Mouse (Mus musculus) liver, adult 10 weeks (tissue): Measurements from ENCODE around the gene Hcfc1r1. TPM values are rescaled to one million over a fixed set of nuclear protein-coding genes. Genes with fewer than 3 reads are reported as not detected.

ENCODE experiments used
- polyA plus RNA-seq: library from polyadenylated mRNA; stranded (reverse); fragments of 350-450 nt; fragmentation: Illumina TruSeq; extraction: RNeasy Lipid Tissue Mini Kit (QIAGEN cat#74804); gene quantifications from one replicate; pipeline ENCODE4 v1.2.3, GENCODE M21; 2014; ENCODE audit warnings: low read depth, low replicate concordance

Gene Hcfc1r1
- polyA plus RNA-seq: 6.7 TPM

DNA sequence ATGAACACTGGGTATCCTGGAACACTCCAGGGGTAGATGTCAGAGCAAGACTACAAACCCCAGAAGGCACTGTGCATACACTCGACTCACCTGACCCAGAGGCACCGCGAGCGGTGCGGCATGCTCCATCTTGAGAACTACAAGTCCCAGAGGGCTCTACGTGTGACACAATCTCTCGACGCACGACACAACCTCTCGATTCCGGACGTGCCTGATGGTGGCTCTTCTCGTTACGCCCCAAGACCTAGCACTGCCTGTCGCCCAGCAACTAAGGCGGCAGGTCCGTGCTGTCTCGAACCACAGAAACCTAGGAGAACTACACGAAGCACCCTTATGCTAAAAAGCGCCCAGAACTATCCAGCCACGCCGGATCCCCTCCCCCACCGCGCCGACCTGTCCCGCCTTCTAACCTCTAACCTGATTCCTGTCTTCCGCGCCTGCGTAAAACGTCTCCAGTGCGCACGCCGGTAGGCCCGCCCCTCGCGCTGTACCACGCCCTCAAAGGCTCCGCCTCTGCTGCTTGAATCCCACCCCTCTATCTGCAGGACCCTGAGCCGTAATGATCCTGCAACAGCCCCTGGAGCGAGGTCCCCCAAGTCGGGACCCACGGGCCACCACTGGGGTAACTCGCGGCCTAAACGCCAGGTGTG lies at the start of gene Hcfc1r1, which contains the start of gene Thoc6:
Hcfc1r1 (plus strand) TSS at position 173 of the 650 bp plus-strand sequence.
Thoc6 (minus strand) TSS at position 459 of the 650 bp plus-strand sequence.

DNA sequence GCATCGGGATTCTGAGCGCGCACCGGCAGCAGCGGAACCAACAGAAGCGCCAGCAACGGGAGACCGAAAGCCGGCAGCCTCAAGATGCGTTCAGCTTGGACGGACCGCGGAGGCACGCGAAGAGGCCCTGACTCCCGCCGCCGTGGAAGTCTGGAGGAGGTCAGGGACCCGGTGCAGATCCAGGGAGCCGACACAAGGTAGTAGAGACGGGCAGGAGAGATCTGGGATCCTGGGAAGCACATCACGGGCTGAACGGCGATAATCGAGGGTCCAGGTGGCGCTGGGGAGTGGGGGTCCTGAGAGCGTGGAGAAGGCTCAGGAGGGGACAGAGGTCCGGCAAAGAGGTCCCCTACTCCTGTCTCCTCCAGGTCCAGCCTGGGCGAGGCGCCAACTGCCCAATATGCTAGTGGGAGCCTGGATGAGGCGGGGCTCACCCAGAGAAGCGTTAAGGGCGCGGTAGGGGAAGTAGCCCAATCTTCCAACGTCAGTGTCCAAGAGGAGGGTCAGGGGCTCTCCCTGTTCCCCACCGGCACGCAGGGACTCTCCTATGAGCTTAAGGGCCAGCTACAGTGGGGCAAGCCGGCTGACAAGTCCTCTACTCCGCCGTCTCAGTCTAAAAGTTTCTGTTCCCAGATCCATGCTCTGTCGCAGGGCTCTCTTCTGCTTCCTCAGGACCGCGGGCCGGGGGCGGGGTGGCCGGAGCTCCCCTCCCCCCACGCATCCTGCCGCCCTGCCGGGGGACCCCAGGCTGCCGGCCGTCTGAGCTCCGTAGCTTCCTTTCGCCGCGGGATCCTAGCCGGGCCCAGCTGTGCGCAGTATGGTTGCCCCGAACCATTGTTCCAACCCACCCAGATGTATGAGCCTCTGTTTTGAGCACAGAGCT lies 28.5 kb upstream of the Hcfc1r1 start, which contains the start of gene Mmp25:
Mmp25 (minus strand) TSS at position 665 of the 883 bp plus-strand sequence.

DNA sequence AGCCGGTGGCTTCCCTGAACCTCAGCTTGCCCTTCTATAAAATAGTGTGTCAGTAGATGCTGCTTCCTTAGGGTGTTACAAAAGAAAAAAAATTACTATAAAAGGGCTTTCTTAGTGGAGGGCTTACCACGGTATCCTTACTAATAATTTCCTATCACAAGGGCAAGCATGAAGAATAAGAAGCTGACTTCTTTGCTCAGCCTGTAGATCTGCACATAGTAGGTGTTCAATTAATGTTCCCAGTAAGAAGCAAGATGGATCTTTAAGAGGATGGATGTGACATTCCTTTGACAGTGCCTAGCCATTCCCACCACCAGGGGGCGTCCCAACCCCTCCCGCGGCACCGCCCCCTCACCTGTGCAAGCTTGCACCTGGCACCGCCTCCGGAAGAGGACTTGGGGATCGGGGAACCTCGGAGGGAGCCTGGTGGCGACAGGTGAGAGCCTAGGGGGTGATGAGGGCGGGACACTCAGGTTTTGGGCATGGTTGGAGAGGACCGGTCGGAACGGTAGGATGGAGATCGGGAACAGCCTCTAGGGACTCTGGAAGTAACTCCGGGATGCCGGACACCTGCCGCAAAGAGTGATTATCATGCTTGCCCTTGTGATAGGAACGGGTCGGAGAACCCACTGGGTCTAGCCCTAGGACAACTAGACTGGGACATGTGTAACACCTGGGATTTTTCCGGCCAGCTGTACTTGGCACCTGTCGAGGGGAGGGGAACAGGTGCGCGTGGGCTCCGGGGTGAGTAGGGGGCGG lies 13.1 kb upstream of the Hcfc1r1 start, which contains the start of gene Bicdl2:
Bicdl2 (plus strand) TSS at position 390 of the 759 bp plus-strand sequence.

DNA sequence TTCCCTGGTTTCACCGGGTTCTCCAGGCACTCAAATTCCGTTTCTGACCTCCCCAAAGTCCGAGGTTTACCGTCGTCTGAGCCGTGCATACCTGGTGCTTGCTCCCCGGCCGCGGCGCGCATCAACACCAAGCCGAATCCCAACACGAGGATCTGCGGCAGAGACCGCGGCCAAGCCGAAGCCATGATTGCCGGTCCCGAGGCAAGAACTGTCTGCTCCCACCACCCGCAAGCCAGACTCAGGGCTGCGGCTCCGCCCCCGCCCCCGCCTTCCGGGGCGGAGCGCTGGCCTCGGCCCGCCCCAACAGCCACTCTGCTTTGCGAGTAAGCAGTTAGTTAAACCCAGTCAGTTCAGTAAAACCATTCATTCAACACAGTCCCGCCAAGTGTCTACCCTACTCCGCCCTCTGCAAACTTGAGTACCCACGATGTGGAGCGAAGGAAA lies 3.9 kb downstream of the Hcfc1r1 start, which contains the start of gene Tnfrsf12a:
Tnfrsf12a (minus strand) TSS at position 233 of the 444 bp plus-strand sequence.

DNA sequence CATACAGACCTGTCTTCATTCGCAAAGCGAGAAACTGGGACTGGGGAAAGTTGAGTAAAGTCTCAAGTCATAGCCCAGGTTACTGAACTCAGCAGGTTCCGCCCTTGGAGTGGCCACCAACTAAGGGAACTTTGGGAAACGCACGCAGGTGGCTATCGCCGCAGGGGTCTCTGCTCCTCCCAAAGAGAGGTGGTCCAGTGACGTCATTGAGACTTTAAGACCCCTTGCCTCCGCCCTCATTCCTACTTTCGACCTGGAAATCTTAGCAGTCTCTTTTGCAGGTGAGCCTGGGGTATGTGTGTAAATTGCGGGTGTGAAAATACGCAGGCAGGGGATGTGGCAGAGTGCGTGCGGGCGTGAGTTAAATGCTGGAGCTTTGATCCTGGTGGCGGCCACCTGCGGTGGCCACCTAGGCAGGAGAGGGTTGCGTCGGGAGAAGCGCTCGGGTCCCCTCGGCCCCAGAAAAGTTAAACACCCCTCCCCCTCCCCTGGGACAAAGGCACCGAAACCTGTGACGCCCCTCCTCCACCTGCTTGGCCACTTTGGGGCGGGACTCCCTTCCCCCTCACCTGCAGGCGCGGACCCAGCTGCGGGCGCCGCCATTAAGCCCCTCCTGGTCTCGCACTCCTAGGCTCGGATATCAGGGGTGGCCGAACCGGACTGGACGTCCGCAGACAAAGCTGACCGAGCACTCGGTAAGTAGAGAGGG lies 5.9 kb downstream of the Hcfc1r1 start, which contains the start of gene Cldn6:
Cldn6 (plus strand) TSS at position 123 of the 709 bp plus-strand sequence.

DNA sequence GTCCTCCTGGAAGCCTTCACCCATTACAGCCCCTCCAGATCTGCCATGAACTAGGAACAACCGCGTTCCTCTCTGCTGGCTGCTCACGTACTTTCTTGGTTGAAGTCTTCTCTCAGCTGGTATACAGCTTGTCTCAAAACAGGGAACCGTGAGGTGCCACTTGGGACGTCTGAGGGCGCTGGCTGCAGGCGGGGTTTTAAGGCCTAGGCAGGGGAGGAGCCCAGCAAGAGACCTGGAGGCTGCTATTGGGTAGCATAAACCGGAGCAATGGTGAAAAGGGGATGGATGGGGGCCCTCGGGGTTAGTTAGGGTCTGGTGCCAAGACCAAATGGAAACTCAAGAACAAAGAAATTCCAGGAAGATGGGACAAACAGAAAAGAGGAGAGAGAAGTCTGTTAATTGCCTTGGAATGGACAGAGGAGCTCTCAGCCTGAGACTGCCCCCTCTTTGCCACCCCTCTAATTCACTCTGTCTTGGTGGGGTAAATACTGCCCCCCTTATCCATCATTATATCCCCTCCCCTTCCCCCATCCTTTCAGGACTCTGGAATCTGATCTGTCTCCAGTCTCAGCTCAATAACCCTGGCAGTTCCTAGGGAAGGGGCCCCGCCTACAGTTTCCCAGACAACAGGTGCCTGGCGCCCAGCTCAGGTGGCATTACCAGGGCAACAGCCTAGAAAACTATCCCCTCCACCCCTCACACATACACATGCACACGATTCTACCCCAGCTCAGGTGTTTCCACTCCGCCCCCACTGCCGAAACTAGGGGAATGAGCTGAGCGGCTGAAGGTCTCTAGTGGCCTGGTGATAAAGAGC lies 10.7 kb downstream of the Hcfc1r1 start, which contains the start of gene Cldn9:
Cldn9 (minus strand) TSS at position 171 of the 817 bp plus-strand sequence.

DNA sequence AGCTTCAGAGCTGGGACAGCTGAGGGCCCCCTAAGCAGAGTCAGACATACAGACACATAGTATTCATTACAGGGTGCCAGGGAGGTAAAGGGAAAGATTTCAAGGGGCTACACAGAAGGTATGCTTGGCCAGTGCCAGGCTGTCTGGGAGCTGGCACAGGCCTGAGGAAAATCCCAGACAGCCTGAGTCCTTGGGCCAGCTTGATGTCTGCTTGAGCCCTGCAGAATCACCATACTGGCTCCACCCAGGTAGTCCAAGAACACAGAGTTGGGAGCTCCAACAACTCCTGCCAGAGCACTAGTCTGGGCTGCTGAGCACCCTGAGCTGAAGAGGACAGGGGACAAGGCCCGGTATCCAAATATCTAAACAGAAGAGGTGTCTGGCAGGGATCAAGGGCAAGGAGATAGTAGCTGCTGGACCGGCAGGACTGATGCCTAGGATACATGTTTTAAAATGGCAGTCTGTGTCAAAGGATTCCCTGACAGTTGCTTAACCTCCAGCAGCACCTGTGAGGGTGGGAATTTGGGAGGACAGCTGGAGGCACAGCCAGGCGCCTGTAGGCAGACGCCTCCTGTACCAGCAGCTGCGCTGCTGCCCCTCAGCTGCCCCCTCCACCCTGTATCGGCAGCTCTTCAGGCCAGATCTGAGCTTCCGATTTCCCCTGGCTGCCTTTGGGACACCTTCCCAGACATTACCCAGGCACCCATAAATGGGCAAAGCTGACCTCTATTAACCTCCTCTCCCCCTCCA lies 49.2 kb downstream of the Hcfc1r1 start, which contains the start of gene 1520401A03Rik:
1520401A03Rik (minus strand) TSS at position 408 of the 750 bp plus-strand sequence.

Other genes with a start within 250 kb of the Hcfc1r1 start
- gene Vmn2r117, start 193.9 kb upstream of the Hcfc1r1 start, polyA plus RNA-seq: not detected
- gene Zfp213, start 109.4 kb upstream of the Hcfc1r1 start, polyA plus RNA-seq: 0.45 TPM
- not detected for gene Zfp13, start 74.1 kb upstream of the Hcfc1r1 start, polyA plus RNA-seq
- not detected for gene Zscan10, start 72.7 kb upstream of the Hcfc1r1 start, polyA plus RNA-seq
- gene Mmp25, start 28.3 kb upstream of the Hcfc1r1 start, polyA plus RNA-seq: not detected
- not detected for gene Bicdl2, start 13.1 kb upstream of the Hcfc1r1 start, polyA plus RNA-seq
- gene Thoc6, start 286 bp downstream of the Hcfc1r1 start, polyA plus RNA-seq: 0.82 TPM
- gene Tnfrsf12a, start 3.9 kb downstream of the Hcfc1r1 start, polyA plus RNA-seq: 0.85 TPM
- gene Cldn6, start 5.7 kb downstream of the Hcfc1r1 start, polyA plus RNA-seq: not detected
- gene Cldn9, start 10.4 kb downstream of the Hcfc1r1 start, polyA plus RNA-seq: not detected
- not detected for gene 1520401A03Rik, start 49.2 kb downstream of the Hcfc1r1 start, polyA plus RNA-seq
- gene Pkmyt1, start 52.7 kb downstream of the Hcfc1r1 start, polyA plus RNA-seq: 0.19 TPM
- 0.61 TPM for gene Paqr4, start 67.3 kb downstream of the Hcfc1r1 start, polyA plus RNA-seq
- not detected for gene Kremen2, start 72.2 kb downstream of the Hcfc1r1 start, polyA plus RNA-seq
- 1.4 TPM for gene Flywch1, start 98.0 kb downstream of the Hcfc1r1 start, polyA plus RNA-seq
- not detected for gene Flywch2, start 112.5 kb downstream of the Hcfc1r1 start, polyA plus RNA-seq
- gene Srrm2, start 116.9 kb downstream of the Hcfc1r1 start, polyA plus RNA-seq: 42.5 TPM
- 9.9 TPM for gene Elob, start 155.5 kb downstream of the Hcfc1r1 start, polyA plus RNA-seq
- not detected for gene Prss33, start 162.5 kb downstream of the Hcfc1r1 start, polyA plus RNA-seq
- not detected for gene Prss32, start 170.3 kb downstream of the Hcfc1r1 start, polyA plus RNA-seq
- not detected for gene Prss41, start 170.6 kb downstream of the Hcfc1r1 start, polyA plus RNA-seq
- gene Prss21, start 194.5 kb downstream of the Hcfc1r1 start, polyA plus RNA-seq: not detected
- gene Dcpp1, start 207.3 kb downstream of the Hcfc1r1 start, polyA plus RNA-seq: not detected
- gene Dcpp2, start 207.3 kb downstream of the Hcfc1r1 start, polyA plus RNA-seq: not detected
- gene Dcpp3, start 243.9 kb downstream of the Hcfc1r1 start, polyA plus RNA-seq: not detected